Mouse (Mus musculus): ENCODE results near the gene Camkv.

Camkv gene

DNA sequence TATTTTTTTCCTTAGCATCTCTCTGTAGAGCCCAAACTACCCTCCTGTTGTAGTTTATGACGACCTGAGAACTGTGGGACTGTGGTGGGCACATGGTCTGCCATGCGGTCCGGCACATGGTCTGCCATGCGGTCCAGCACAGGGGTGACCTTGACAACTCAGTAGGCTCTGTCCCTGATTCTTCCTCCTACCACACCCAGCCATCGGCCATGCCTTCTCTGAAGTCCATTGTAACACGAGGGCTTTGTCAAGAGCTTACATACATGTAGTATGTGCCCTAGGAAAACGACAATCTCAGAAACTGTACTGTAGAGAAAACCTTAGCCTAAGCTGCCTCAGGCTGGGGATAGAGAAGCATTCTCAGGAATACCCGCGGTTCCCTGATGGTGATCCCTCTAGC lies 29.2 kb downstream of the Camkv start:
- DNase-seq, result no peak

DNA sequence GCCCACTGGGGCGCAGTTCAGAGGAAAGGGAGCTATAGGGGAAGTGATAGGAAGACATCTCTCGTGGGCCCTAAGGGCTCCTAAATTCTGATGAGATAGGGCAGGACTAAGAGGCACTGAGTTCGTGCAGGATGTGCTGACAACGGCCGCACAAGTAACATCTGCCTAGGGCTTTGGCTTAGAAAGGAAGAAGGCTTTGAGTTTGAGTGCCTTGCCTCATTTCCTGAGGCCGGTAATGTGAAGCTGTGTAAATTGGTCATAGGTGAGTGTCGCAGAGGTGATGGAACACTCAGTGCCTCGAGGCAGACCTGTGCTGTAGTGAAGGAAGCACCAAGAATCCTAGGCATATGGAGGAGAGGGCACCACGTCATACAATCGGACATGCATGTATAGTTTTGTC lies 31.2 kb downstream of the Camkv start:
- DNase-seq, result no peak

DNA sequence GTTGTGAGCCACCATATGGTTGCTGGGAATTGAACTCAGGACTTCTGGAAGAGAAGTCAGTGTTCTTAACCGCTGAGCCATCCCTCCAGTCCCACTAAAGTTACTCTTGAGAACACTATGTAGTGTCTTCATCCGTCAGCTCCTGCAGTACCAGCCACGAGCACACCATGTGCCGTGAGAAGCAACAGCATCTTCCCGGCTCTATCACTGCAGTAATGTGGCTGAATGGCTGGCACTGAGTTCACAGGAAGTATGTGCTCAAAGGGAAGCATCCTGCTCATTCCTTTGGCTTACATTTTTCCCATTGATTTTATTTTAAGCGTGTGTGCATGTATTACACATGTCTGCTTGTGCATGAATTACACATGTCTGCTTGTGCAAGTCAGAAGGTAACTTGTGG lies 32.0 kb downstream of the Camkv start:
- DNase-seq, result no peak

DNA sequence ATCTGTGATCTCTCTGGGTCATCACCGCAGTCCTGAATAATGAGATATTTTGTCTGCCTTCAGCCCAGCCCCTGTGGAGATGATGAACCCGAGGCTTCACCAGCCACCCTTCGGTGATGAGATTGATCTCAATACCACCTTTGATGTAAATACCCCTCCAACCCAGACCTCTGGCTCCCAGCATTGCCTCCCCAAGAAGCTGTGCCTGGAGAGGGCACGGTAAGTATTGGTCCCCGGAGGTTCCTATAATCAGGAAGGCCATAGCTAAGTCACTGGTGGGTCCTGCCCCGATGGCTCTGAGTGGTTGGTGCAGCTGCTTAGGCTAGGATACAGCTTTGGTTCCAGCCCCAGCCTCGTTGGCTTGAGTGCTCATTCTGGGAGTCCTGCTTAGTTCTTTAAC lies 33.1 kb downstream of the Camkv start:
- DNase-seq, result no peak

DNA sequence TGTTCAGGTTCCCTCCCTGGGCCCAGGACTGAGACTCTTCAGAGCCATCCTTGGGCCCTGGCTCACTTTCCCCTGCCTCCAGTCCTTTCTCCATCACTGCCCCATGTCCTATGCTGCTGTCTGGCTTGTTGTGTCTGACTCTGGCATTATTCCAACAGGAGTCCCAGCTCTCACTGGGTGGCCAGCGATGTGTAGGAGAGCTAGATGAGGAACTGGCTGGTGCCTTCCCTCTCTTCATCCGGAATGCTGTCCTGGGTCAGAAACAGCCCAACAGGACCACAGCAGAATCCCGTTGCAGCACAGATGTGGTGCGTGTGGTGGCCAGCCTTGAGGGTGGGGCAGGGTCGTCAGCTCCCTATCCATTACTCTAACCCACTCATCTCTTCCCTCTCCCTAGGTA lies 34.8 kb downstream of the Camkv start:
- DNase-seq, result no peak

DNA sequence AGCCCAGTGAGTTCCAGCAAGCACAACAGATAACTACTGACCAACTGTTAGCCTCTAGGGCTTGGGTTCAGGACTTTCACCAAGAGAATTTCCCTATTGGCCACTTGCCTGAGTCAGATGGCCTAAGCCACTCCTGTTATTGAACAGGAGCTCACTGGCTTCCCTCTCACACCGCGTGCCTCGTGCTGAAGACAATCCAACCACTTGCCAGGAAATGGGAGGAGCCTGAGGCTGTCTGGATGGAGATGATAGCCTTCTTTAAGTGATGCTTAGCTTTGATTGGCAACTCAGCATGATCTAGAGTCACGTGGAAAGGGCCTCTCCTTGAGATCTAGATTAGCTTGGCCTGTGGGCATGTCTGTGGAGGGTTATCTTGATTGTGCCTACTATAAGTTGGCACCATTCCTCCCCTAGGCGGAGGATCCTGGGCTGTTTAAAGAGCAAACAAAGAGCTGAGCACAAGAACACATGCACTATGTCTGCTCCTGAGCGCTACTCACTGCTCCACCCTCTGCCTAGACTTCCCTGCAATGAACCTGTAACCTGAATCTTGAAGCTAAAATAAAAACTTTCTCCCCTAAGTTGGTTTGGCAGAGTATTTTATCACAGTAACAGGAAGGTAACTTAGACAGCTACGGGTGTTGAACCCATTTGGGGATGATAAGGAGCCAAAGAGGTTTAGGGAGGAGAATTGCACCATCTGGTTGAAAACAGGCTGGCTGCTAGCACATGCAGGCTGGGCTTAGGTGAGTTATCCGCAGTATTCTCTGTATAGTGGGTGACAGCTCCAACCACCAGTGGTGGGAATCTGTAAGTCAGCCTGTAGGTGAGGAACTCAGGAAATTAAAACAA lies 36.4 kb downstream of the Camkv start:
- no peak for DNase-seq

DNA sequence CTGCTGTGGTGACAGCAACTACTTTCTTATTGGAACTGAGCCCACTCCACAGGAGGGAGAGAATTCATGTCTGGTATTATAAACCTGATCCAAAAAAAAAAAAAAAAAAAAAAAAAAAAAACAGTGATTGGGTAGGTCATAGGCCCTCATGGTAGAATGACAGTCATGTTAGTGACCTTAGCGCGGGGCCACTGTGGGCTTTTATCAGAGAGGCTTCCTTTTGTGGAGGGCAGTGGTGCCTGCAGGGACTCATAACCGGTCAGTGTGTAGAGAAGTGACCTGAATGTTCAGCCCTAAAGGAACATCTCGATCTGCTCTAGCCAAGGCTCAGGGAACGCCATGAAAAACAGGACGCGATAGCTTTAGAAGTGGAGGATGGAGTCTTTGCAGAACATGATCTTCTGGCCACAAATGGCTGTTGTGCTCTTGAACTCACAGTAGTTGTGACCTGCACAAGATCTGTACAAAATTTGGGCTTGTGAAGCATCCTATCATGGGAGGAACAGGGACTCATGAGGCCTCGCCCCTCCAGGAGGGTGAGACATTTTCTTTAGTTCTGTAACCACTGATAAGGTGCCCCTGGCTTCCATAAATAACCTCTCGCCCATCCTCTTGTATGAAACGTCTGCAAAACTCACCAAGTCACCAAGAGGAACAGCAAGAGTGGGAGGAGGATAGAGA lies 39.2 kb downstream of the Camkv start:
- DNase-seq, result peak; percentile 14 to 17

DNA sequence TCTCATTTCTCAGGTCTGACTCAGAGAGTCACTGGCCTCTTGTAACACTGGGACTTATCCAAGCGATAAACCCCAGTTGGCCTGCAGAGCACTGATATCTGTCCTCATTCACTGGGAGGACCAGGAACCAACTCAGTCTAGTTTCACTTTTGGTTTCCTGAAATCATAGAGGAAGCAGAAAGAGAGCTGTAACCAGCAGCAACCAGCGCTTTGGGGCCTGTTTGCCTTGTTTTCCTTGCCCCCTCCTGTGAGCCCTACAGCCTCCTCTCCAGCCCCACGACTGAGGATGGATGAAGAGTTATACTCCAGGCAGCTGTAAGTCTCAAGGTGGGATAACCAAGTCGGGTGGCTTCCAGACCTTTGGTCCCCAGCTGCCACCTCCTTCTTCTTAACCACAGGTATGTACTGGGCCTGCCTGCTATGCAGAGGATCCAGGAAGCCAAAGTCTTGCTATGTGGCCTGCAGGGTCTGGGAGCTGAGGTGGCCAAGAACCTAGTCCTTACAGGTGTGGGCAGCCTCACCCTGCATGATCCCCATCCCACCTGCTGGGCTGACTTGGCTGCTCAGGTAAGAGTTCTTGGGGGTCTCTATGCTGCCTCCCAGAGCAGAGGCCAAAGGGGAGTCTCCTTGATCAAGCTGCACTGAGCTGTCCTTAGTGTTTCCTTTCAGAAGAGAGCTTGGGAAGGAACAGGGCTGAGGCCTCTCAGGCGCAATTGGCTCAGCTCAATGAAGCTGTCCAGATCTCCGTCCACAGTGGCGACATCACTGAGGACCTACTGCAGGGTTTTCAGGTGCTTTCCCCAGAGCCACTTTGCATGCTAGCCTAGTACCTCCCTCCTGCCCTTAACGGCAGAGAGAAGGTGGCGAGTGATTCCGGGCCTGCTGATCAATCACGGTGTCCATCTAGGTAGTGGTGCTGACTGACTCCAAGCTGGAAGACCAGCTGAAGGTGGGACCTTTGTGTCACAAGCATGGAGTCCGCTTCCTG lies 40.2 kb downstream of the Camkv start, which contains the start of gene Uba7:
Uba7 (plus strand) TSS at position 107 of the 988 bp plus-strand sequence.
- peak; percentile 57 to 60 for DNase-seq

DNA sequence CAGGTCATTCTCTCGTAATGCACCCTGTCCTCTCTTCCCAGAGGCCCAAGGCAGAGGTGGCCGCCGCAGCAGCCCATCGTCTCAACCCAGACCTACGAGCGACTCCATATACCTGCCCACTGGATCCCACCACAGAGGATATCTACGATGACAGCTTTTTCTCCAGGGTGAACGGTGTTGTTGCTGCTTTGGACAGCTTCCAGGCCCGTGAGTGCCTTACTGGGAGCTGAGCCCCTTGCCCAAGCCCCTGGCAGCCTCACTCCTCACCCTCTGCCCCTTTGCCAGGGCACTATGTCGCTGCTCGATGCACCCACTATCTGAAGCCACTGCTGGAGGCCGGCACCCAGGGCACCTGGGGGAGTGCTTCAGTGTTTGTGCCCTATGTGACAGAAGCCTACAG lies 43.3 kb downstream of the Camkv start:
- no peak for DNase-seq

DNA sequence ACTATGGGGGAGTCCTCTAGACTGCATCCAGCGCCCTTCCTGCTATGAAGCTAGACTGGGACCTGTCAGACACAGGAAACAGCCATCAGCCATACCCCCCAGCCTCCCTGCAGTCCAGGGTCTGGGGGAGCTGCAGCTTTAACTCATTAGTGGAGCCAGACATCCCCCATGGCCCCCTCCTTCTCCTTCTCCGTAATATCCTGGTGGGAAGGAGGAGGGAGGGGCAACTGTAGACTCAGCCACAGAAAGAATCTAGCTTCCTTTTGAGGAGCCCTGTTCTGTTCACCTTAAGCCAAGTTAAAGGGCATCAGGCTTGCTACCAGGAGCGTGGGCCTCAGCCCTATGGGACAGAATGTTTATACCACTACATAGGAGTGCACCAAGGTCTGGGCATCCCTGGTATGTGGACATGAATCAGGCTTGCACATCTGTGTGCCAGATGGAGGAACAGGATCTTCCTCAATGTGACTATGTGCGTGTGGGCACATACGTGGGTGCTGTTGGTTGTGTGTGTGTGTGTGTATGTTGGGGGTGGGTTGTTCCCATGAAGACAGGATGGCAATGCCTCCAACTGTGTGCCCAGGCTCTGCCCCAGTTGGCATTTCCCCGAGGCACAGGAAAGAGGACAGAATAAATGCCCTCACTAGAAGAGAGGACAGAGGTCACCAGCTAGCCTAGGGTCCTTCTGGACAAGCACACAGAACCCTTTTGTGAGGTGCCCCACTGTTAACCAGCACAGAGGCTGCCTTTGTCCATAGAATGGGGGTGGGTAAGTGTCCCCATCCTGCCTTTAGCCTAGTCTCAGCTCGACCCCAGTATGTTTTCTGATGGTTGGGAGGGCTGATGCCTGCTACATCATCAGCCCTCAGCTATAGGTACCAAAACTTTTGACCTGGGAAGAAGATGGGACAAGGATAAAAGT lies 46.5 kb downstream of the Camkv start:
- DNase-seq, result no peak

DNA sequence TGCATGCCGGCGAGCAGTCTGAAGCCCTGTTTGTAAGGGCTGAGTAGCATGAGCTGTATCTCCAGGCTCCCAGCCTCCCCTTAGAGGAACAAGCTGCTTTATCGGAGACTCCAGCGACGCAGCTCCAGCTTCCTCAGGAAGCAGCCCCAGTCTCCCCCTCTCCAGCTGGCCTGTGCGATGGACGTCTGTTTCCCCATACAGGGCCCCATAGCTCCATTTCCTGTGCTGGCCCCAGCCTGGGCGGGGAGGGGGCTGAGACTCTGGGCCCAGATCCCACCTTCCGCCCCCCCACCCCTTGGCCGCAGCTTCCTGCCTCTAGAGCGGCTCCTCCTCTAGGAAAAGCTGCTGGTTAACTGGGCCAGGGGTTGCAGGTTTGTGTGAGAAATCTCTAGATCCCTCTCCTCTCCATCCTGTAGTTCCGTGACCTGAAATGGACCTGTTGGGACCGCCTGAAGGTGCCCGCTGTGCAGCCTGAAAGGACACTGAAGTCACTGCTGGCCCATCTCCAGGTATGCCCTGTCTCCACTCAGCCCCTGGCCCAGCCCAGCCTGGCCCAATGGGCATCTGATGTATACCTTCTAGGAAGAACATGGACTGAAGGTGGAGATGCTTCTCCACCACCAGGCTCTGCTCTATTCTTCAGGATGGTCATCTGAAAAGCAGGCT lies 47.3 kb downstream of the Camkv start, which contains the start of gene Gm20661:
Gm20661 (plus strand) TSS at position 378 of the 666 bp plus-strand sequence.
- DNase-seq, result peak; percentile 21 to 32

DNA sequence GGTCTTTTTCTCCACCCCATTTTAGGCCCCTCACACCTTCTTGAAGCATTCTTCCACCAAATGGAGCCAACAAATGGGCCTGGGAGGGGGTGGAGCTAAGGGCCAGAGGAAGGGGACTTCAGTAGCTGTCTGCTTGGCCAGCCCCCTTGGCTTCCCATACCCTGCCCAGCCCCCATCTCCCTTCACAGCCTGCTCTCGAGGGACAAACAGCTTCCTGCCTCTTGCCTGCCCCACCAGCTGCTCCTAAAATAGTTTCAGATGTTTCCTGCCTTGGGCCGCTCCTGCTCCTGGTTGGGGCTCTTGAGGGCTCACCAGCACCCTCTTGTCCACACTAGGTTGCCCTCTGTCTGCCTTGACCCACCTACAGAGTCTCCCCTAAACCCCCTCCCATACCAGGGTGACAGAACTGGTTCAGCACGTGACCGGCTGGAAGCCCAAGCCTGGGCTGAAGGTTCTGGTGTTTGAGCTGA lies 48.0 kb downstream of the Camkv start:
- DNase-seq, result peak; percentile 37 to 46

DNA sequence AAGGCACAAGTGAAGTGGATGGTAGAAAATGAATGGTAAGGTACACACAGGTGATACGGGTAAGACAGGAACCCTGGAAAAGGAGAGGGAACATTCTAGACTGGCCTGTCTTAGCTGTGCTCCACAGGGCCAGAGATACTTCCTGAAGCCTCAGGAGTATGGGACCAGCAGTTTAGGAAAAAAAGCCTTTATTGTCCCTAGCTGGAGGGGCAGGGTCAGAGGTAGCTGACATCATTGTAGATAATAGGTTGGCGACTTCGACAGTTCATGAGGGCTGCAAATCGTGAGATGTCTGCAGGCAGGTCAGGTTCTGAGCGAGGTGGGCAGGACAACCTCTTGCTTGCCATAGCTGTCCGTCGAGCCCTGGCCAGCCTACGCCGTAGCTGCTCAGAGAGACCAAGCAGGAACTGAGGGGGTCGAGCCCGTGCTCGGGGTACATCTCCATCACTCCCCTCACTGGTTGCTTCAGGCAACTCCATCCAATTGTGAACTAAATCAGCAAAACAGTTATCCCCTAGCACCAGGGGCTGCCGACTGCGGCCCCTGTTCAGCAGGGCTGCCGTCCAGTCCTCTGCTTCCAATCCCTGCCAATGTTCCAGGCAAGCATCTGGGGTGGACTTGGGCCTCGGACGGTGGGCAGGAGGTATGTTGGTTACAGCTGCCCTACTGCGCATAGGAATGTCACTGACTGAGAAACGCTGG lies 48.7 kb downstream of the Camkv start:
- peak; percentile 13 to 28 for DNase-seq

DNA sequence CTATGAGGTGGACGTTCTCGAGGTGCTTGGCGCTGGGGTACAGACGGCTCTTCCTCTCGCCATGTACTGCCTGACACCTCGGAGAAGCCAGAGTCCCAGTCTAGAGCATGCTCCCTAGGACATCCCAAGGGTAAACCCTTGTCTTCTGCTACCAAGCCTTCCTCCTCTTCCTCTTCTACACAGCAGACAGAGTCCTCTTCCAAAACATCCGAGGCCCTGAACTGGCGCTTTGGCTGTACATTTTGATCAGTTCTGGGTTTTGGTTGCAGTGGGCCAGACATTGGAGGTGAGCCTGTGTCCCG lies 49.2 kb downstream of the Camkv start:
- DNase-seq, result no peak

DNA sequence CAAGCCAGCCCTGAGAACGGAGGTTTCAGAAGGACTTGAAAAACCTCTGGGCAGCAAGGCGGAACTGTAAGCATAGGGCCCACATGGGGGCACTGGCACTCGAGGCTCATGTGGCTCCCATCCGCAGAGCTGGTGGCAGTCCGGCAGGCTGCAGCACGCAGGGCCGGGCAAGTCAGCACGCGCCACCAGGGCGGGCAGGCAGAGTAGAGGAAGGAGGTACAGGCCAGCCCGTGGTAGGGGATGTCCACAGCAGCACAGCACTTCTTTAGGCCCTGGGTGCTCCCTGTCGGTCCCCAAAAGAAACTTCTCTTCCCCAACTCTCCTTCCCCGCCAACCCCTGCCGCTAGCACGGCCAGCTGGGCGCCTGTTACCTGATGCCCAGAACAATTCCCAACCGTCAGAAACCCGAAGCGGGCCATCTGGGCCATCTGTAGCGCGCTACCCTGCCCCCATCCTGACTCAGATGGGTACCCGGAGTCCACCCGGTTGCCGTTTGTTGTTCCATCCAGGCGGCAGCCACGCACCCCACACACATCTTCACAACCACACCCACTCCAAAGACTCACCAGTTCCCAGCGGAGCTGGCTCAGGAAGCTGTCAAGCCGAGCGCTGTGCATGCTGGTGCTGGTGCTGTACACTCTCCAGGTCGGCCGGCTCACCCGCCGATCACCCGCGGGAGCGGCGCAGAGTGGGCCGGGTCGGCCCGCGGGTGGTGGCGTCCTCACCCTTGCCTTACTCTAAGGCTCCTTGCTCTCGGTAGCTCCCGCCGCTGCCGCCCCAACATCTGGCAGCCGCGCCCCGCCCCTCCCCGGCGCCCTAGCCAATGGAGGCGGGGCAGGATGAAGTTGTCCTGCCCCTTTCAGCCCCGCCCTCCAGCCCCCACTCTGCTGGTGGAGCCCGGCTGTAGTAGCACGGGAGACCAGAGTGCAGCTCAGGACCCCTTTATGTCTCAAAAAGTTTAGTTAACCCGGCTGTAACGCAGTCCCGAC lies 50.0 kb downstream of the Camkv start, which contains the start of gene Inka1:
Inka1 (minus strand) TSS at position 749 of the 989 bp plus-strand sequence.
- peak; percentile 94 for DNase-seq

DNA sequence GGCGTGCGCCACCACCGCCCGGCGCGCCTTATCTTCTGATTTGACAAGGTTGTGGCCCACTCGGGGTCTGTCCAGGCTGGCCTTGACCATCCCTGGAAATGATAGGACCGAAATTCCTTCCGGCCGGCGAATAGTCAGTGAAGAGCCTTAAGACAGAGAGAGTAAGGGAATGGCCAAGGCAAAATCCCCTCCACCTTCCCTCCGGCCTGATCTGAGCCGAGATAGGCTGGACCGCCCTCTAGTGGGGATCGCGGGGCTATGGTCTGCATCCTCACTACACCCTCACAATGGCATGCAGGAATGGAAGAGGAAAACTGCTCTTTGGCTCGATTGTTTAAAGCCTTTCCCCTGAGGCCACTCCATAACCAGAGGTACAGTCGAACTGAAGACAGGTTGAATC lies 50.9 kb downstream of the Camkv start:
- peak; percentile 86 to 88 for DNase-seq

DNA sequence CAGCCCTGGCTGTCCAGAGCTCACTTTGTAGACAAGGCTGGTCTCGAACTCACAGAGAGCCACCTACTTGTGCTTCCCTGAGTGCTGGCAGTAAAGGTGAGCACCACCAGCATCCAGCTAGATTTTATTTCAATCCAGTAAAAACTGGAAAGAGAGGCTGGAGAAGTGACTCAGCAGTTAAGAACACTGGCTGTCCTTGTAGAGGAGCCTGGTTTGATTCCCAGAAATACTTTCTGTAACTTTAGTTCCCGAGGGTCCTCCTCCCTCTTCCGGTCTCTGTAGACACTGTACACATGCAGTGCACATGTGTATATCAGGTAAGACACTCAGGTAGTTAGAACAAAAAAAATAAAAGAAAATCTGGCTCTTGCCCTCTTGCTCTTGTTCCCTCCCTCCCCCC lies 52.5 kb downstream of the Camkv start:
- DNase-seq, result no peak

DNA sequence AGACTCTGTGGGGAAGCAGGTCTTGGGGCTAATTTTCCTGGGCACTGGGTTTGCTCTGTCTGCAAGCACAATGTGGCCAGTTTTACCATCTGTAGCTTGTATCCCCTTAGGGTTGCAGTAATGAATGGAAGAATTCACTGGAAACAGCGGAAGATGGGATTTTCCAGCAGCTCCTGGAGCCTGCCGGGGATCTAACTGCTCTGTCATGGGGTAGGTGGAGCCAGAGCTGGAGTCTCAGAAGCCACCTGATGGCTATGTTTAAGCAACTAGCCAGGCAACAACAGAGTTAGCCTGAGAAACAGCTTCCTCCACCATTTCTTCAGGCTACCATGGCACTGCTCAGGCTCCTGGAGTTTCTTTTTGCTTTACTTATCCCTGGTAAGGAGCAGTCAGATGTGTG lies 56.7 kb downstream of the Camkv start, which contains the start of gene Cdhr4:
Cdhr4 (plus strand) TSS at position 301 of the 400 bp plus-strand sequence.
- DNase-seq, result no peak

DNA sequence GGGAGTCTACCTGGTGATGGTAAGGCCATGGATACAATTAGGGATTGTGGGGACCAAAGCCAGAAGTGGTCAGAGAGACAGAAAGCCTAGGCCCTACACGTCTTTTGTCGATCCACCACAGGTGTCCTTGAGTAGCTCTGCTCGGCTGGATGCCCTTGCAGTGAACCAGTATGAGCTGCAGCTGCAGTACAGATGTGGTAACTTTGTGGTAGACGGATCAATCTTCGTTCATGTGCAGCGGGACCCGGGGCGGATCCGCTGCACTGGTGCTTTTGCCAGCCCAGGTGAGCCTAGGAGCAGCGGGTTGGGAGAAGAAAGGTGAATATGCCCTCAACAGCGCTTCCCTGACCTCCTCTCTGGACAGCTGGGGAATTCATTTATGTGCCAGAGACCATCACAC lies 57.5 kb downstream of the Camkv start:
- no peak for DNase-seq

Measured in B cell, adult 2 months (primary cell).